Mouse (Mus musculus) urinary bladder, postnatal 36 days (tissue): ENCODE measurements around the gene Pacsin1.

ENCODE experiments used
- DNase-seq, 2 experiments: peaks; one replicate each; pipeline ENCODE4 v3.0.0; 2022; ENCODE audit warnings: low spot score in 2 of 2, mixed read lengths in 1 of 2

The Pacsin1 gene

GRCm38 (mm10) chr17:27724327-27724726 lies 69.0 kb downstream of the Pacsin1 start:
- no peak for DNase-seq

GRCm38 (mm10) chr17:27725011-27725410 lies 69.7 kb downstream of the Pacsin1 start:
- no peak for DNase-seq

GRCm38 (mm10) chr17:27725412-27725811 lies 70.1 kb downstream of the Pacsin1 start:
- no peak for DNase-seq

- no peak for DNase-seq
These were observed 71.2 kb downstream of the Pacsin1 start for GRCm38 (mm10) chr17:27726527-27726926.

- DNase-seq: no peak
These were observed 73.5 kb downstream of the Pacsin1 start, which contains the start of gene Spdef for GRCm38 (mm10) chr17:27728770-27729169. Gene Spdef, minus strand, starts transcription at chr17:27728955.

GRCm38 (mm10) chr17:27732152-27732551 lies 76.8 kb downstream of the Pacsin1 start:
- no peak for DNase-seq

GRCm38 (mm10) chr17:27732694-27733093 lies 77.4 kb downstream of the Pacsin1 start:
- no peak for DNase-seq

GRCm38 (mm10) chr17:27734344-27735073 lies 79.2 kb downstream of the Pacsin1 start:
- no peak for DNase-seq

- no peak for DNase-seq
These were observed 85.7 kb downstream of the Pacsin1 start for GRCm38 (mm10) chr17:27740961-27741360.

GRCm38 (mm10) chr17:27746446-27746845 lies 91.1 kb downstream of the Pacsin1 start:
- no peak for DNase-seq

GRCm38 (mm10) chr17:27748123-27748522 lies 92.8 kb downstream of the Pacsin1 start:
- no peak for DNase-seq

GRCm38 (mm10) chr17:27750451-27750942 lies 95.2 kb downstream of the Pacsin1 start:
- DNase-seq: no peak

- no peak for DNase-seq
These were observed 96.2 kb downstream of the Pacsin1 start for GRCm38 (mm10) chr17:27751314-27752202.

- no peak for DNase-seq
These were observed 104.9 kb downstream of the Pacsin1 start for GRCm38 (mm10) chr17:27760169-27760568.
